Mouse (Mus musculus) E14TG2a.4 (cell line): ENCODE measurements around the gene Krt12.

Source experiments
- H3K27me3 ChIP-seq: 2 replicates; pipeline ENCODE4 v1.6.1; 2014; ENCODE audit warnings: low read length, control low read depth; ENCODE audit not compliant: insufficient read depth
- H3K36me3 ChIP-seq: 2 replicates; pipeline ENCODE4 v1.6.1; 2014; ENCODE audit warnings: low read length, control low read depth; ENCODE audit not compliant: insufficient read depth
- H3K4me1 ChIP-seq: replicated peaks from 2 replicates; pipeline ENCODE4 v1.6.1; 2014; ENCODE audit warnings: low read depth, low read length, control low read depth
- H3K4me3 ChIP-seq: replicated peaks from 2 replicates; pipeline ENCODE4 v1.5.1; 2014; ENCODE audit warnings: mild to moderate bottlenecking, low read length
- H3K9me3 ChIP-seq: 2 replicates; pipeline ENCODE4 v1.6.1; 2014; ENCODE audit warnings: low read length, control low read depth
- CTCF ChIP-seq: conservative IDR thresholded peaks from 2 replicates; pipeline ENCODE4 v1.5.1; 2014; ENCODE audit warnings: low read length
- NANOG ChIP-seq: IDR thresholded peaks from 2 replicates; pipeline ENCODE4 v1.6.1; 2014; ENCODE audit warnings: borderline replicate concordance, low read length, mixed read lengths
- POU5F1 ChIP-seq: IDR thresholded peaks from 2 replicates; pipeline ENCODE4 v1.6.1; 2014; ENCODE audit warnings: low read length, borderline replicate concordance

Gene Krt12

GRCm38 (mm10) chr11:99422159-99422558 is at the start of gene Krt12:
TSS of gene Krt12 (minus strand) at chr11:99422259.
- Histone ChIP-seq H3K9me3 (no peaks in the 10 kb centered on the region), H3K27me3 (no peaks in the 10 kb centered on the region; the same call in 1 of the 2 replicates), H3K4me3 (peak within 1 kb of the TSS; percentile 69), H3K36me3 (no peaks in the 10 kb centered on the region), H3K4me1 (peaks cover 13% of the 10 kb centered on the region)
- TF ChIP-seq POU5F1 (no peak), NANOG (no peak), CTCF (no peak)

DNA sequence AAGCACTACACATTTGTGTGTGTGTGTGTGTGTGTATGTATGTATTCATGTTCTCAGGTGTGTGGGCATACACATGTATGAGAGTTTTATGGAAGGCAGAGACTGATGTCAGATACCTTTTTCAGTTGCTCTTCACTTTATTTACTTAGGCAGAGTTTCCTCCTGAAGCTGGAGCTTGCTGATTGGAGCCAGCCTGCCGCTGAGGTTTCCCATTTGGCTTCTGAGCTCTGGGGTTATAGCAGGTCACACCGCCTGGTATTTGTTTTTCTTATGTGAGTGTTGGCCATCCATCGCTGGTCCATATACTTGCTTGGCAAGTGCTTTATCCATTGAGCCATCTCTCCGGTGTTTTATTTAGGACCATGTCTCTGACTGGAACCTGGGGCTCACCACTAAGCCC is 47.2 kb upstream of the Krt12 start:
- Histone ChIP-seq H3K36me3 (no peaks in the 10 kb centered on the region), H3K27me3 (no peaks in the 10 kb centered on the region), H3K4me3 (no peak overlapping the region), H3K4me1 (no peaks in the 10 kb centered on the region), H3K9me3 (no peaks in the 10 kb centered on the region)
- no peak for TF ChIP-seq CTCF
- TF ChIP-seq NANOG: no peak
- TF ChIP-seq POU5F1: no peak

DNA sequence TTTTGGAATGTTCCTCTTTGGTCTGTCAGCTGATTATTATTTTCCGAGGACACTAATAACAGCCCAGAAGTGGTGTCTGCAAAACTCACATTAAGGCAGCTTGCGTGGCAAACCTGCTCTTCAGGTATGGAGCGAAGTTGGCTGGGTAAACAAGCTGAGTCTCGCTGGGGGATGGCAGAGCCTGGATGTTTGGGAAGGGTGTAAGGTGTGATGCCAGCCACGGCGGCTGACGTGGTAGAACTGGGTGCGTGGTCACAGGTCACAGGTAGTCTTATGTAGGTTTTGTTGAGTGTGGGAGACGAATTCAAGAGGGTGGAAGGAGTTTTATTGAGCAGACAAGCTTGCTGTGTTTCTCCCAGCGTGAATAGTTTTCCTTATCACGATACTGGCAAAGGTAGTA is 46.5 kb upstream of the Krt12 start:
- TF ChIP-seq NANOG (no peak), CTCF (no peak), POU5F1 (no peak)
- Histone ChIP-seq H3K36me3 (no peaks in the 10 kb centered on the region), H3K4me3 (no peak overlapping the region), H3K27me3 (no peaks in the 10 kb centered on the region), H3K4me1 (no peaks in the 10 kb centered on the region), H3K9me3 (no peaks in the 10 kb centered on the region)

DNA sequence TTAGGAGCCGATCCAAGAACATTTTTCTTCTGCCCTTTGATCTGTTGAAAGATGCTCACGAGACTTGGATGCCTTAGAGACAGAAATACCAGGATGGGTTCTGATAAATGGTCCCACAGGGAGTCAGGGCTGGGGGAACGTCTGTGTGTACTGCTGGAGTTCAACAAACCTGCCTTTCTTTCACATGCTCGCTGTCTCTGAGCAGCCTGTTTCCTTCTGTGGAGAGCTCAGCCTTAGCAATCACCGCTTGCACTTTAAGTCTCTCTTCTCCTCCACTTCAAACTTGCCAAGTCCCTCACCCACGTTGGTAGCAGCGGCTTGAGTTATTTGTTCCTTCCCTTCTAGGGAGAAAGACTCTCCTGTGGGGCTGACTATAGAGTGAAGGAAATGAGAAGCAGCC is 44.3 kb upstream of the Krt12 start:
- Histone ChIP-seq H3K9me3 (no peaks in the 10 kb centered on the region), H3K36me3 (no peaks in the 10 kb centered on the region), H3K4me1 (peaks cover 4% of the 10 kb centered on the region), H3K27me3 (no peaks in the 10 kb centered on the region), H3K4me3 (no peak overlapping the region)
- TF ChIP-seq POU5F1 (no peak), NANOG (no peak), CTCF (no peak)

- H3K4me3 ChIP-seq: no peak overlapping the region
- no peaks in the 10 kb centered on the region for H3K9me3 ChIP-seq
- TF ChIP-seq POU5F1: no peak
- TF ChIP-seq CTCF: peak; percentile 79
- H3K36me3 ChIP-seq: no peaks in the 10 kb centered on the region
- H3K4me1 ChIP-seq: peaks cover 4% of the 10 kb centered on the region
- H3K27me3 ChIP-seq: no peaks in the 10 kb centered on the region
Observed at GRCm38 (mm10) chr11:99464836-99465235, 42.8 kb upstream of the Krt12 start.

- Histone ChIP-seq H3K36me3 (no peaks in the 10 kb centered on the region), H3K27me3 (no peaks in the 10 kb centered on the region), H3K9me3 (no peaks in the 10 kb centered on the region), H3K4me3 (no peak overlapping the region), H3K4me1 (peaks cover 11% of the 10 kb centered on the region)
- TF ChIP-seq CTCF (peak; percentile 61), NANOG (no peak), POU5F1 (no peak)
Observed at GRCm38 (mm10) chr11:99463155-99463554, 41.1 kb upstream of the Krt12 start.

GRCm38 (mm10) chr11:99461736-99462135 is 39.7 kb upstream of the Krt12 start:
- no peaks in the 10 kb centered on the region for H3K36me3 ChIP-seq
- H3K9me3 ChIP-seq: no peaks in the 10 kb centered on the region
- no peak overlapping the region for H3K4me3 ChIP-seq
- H3K27me3 ChIP-seq: no peaks in the 10 kb centered on the region
- no peak for TF ChIP-seq POU5F1
- no peak for TF ChIP-seq CTCF
- no peak for TF ChIP-seq NANOG
- H3K4me1 ChIP-seq: peaks cover 11% of the 10 kb centered on the region

DNA sequence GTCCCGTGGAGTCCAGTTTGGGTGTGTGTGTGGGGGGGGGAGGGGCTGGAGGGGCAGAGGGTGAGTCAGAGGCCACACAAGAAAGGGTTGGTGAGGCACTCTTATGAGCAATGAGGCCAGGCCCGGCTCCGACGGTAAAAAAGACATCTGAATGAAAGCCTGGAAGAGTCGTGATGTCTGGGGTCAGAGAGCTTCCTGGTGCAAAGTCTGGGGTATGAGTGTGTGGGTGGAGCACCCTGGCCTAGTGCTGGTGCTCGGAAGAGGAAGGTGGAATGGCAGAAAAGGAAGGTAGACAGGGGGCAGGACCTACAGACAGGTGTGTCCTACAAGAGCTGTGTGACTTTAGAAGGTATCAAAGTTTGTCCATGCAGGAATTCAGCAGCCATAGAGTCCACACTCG is 36.8 kb upstream of the Krt12 start:
- Histone ChIP-seq H3K9me3 (no peaks in the 10 kb centered on the region), H3K4me1 (peaks cover 22% of the 10 kb centered on the region), H3K4me3 (no peak overlapping the region), H3K36me3 (no peaks in the 10 kb centered on the region), H3K27me3 (no peaks in the 10 kb centered on the region)
- TF ChIP-seq CTCF (no peak), POU5F1 (no peak), NANOG (no peak)

- H3K9me3 ChIP-seq: no peaks in the 10 kb centered on the region
- TF ChIP-seq CTCF (no peak), NANOG (no peak), POU5F1 (no peak)
- no peak overlapping the region for H3K4me3 ChIP-seq
- peaks cover 18% of the 10 kb centered on the region for H3K4me1 ChIP-seq
- no peaks in the 10 kb centered on the region for H3K36me3 ChIP-seq
- H3K27me3 ChIP-seq: no peaks in the 10 kb centered on the region
Observed at GRCm38 (mm10) chr11:99454759-99455158, 32.7 kb upstream of the Krt12 start.
